Mouse (Mus musculus) megakaryocyte, adult 5-6 weeks (primary cell): ENCODE results near the gene Atg7. TPM values are rescaled to one million over a fixed set of nuclear protein-coding genes. Genes with fewer than 3 reads are reported as not detected.

Experiments
- ATAC-seq: 2 replicates; pipeline ENCODE4 v1.8.0; 2016; ENCODE audit warnings: mild to moderate bottlenecking, inconsistent platforms; ENCODE audit not compliant: poor library complexity, severe bottlenecking
- total RNA-seq, 2 experiments: library from RNA; stranded (forward) in 1 of 2; stranded (reverse) in 1 of 2; fragments of 153-499, 151-499 nt in 1 of 2; fragments of 221-1000, 200-1000 nt in 1 of 2; gene quantifications; 2 replicates each; pipeline versions ENCODE4 v1.2.3 to v1.2.4; 2015 to 2017

Gene Atg7
- total RNA-seq, 2 experiments from 2014 or later = 42.2 to 52.0 TPM

- ATAC-seq = peak; percentile 37
Measured at GRCm38 (mm10) chr6:114683741-114684140, 40.8 kb downstream of the Atg7 start.

- no peak for ATAC-seq
Measured at GRCm38 (mm10) chr6:114684407-114684806, 41.5 kb downstream of the Atg7 start.

GRCm38 (mm10) chr6:114685412-114685811 is 42.5 kb downstream of the Atg7 start:
- no peak for ATAC-seq

- peak; percentile 57 for ATAC-seq
Measured at GRCm38 (mm10) chr6:114687035-114687434, 44.1 kb downstream of the Atg7 start.

- no peak for ATAC-seq
Measured at GRCm38 (mm10) chr6:114690661-114691060, 47.8 kb downstream of the Atg7 start.

- ATAC-seq = no peak
Measured at GRCm38 (mm10) chr6:114691530-114691929, 48.6 kb downstream of the Atg7 start.

GRCm38 (mm10) chr6:114692691-114693090 is 49.8 kb downstream of the Atg7 start:
- no peak for ATAC-seq

- peak; percentile 87 for ATAC-seq
Measured at GRCm38 (mm10) chr6:114697646-114698490, 55.0 kb downstream of the Atg7 start.

GRCm38 (mm10) chr6:114698578-114698977 is 55.7 kb downstream of the Atg7 start:
- no peak for ATAC-seq

GRCm38 (mm10) chr6:114700704-114701103 is 57.8 kb downstream of the Atg7 start:
- no peak for ATAC-seq

- ATAC-seq = no peak
Measured at GRCm38 (mm10) chr6:114707032-114707431, 64.1 kb downstream of the Atg7 start.

- ATAC-seq = no peak
Measured at GRCm38 (mm10) chr6:114712242-114713050, 69.5 kb downstream of the Atg7 start.

GRCm38 (mm10) chr6:114713538-114713937 is 70.6 kb downstream of the Atg7 start:
- peak; percentile 18; the same call in 1 of the 2 replicates for ATAC-seq

GRCm38 (mm10) chr6:114714654-114715053 is 71.8 kb downstream of the Atg7 start:
- ATAC-seq = no peak

GRCm38 (mm10) chr6:114715289-114716030 is 72.6 kb downstream of the Atg7 start:
- no peak for ATAC-seq

GRCm38 (mm10) chr6:114719100-114719499 is 76.2 kb downstream of the Atg7 start:
- ATAC-seq = no peak

- ATAC-seq = no peak
Measured at GRCm38 (mm10) chr6:114719665-114720064, 76.8 kb downstream of the Atg7 start.

- ATAC-seq = no peak
Measured at GRCm38 (mm10) chr6:114722046-114722445, 79.1 kb downstream of the Atg7 start.

- ATAC-seq = no peak
Measured at GRCm38 (mm10) chr6:114723925-114724324, 81.0 kb downstream of the Atg7 start.

- ATAC-seq = no peak
Measured at GRCm38 (mm10) chr6:114724351-114724750, 81.5 kb downstream of the Atg7 start.

- no peak for ATAC-seq
Measured at GRCm38 (mm10) chr6:114725147-114725575, 82.3 kb downstream of the Atg7 start.
